Mouse (Mus musculus): ENCODE data around the gene Gm11938. TPM values are rescaled to one million over a fixed set of nuclear protein-coding genes. Genes with fewer than 3 reads are reported as not detected.

Gene Gm11938
- total RNA-seq, 1 experiment from 2014 or later, result not detected

- DNase-seq, result no peak
Observed at GRCm38 (mm10) chr11:99573164-99573563, 29.9 kb downstream of the Gm11938 start.

DNA sequence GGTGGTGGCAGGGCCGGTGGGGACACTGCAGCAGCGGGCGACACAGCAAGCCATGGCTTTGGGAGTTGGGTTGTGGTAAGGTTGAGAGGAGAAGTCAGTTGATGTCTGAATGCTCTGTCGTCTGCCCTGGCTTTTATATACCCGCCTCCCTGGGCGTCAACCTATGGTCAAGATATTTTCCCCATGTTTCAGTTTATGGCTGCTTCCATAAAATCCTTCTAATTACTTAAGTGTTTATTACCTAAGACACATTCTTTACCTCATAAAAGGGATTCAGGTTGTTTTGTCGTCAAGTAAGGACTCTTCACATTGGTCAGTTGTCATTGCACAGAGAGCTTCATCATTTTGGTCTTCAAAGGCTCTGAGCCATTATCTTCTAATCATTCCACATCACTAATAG, 36.6 kb downstream of the Gm11938 start, which contains the start of gene Krtap3-1:
TSS of gene Krtap3-1 (minus strand) at position 101 of the 400 bp plus-strand sequence.
- no peak for DNase-seq

GRCm38 (mm10) chr11:99562580-99562979, 40.5 kb downstream of the Gm11938 start:
- no peak for DNase-seq

DNA sequence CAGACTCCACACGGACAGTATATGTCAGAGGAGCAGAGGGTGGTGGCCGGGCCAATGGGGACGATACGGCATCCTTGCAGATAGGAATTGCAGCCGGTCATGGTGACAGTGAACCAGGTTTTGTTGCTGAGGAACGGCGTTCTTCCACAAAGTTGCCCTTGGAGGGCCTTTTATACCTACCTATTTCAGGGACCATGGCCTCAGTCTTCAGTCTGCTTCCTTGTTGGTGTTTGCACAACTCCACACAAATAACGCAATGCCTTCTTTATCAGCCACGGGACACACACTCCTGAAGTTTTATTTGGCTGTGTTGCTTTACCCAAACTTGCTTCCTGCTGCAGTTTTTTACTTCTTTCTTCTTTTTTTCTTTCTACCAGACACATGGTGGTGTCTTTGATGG, 43.7 kb downstream of the Gm11938 start, which contains the start of gene Gm11939:
TSS of gene Gm11939 (minus strand) at position 101 of the 400 bp plus-strand sequence.
- DNase-seq, result no peak

DNA sequence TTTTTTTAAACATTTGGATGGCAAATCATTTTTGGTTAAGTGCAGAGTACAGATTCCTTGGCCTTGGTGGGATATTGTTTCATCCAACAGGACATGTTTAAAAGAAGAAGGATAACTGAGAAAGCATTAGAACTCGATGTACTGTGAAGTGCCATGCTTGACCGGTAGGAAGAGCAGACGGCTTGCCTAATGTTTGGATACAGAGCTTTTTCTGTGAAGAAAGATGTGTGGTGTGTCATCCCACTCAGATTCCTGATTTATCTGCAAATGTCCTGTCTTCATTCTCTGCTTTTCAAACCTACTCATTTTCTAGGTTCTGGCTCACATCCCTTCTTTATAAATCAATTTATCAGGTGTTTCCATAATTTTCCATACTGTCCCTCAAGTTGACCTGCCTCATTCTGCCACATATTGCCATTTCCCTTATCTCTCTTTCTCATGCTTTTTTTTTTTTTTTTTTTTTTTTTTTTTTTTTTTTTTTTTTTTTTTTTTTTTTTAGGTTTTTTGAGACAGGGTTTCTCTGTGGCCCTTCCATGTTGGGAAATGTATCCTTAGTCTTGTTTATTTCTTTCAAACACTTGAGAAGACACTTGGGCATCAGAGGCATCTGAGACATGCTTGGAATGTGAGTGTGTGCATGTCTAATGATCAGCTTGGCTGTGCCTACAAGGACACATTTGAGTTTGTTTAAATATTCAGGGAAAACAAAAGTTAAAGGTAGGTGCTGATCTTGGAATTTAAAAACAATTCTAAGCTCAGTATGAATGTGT, 44.9 kb downstream of the Gm11938 start:
- DNase-seq, result no peak

- no peak for DNase-seq
Observed at GRCm38 (mm10) chr11:99556753-99557152, 46.4 kb downstream of the Gm11938 start, which contains the start of gene Krtap3-2. Gene Krtap3-2 (minus strand): TSS chr11:99556853.

DNA sequence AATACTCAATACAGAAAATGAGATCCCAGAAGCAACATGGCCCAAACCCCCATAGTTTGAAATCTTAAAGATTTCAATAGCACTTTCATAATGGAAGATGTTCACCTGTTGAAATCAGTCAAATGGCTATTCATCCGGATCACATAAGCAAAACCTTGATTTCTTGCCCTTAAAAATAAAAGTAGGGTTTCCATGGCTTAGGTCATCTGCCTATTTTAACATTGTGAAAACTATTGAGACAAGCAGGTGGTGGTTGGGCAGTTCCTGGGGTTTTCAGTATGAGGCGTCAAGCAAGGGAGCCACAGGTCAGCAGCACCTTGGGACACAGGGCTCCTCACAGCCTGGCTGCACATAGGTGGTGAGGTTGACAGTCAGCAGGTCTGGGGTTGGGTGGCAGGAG, 46.9 kb downstream of the Gm11938 start:
- DNase-seq, result no peak

Other genes starting within 250 kb of the Gm11938 start
- not detected in 2 replicates for gene Krt28, start 228.4 kb downstream of the Gm11938 start, total RNA-seq (2021)
- 4.3 and 5.6 TPM in 2 replicates for gene Krt10, start 213.9 kb downstream of the Gm11938 start, total RNA-seq (2021)
- gene Krt12, start 181.0 kb downstream of the Gm11938 start, total RNA-seq (2021), result not detected in 2 replicates
- 0.30 and 0.96 TPM in 2 replicates for gene Krt20, start 165.2 kb downstream of the Gm11938 start, total RNA-seq (2021)
- 0.30 and 6.4 TPM in 2 replicates for gene Krt23, start 110.2 kb downstream of the Gm11938 start, total RNA-seq (2021)
- gene Krt39, start 82.0 kb downstream of the Gm11938 start, total RNA-seq (2021), result not detected in 2 replicates
- gene Krt40, start 60.1 kb downstream of the Gm11938 start, total RNA-seq (2021), result not detected in 2 replicates
- gene Krtap3-3, start 52.4 kb downstream of the Gm11938 start, total RNA-seq (2021), result not detected in 2 replicates
- not detected in 2 replicates for gene Krtap3-2, start 46.5 kb downstream of the Gm11938 start, total RNA-seq (2021)
- not detected in 2 replicates for gene Gm11939, start 43.8 kb downstream of the Gm11938 start, total RNA-seq (2021)
- gene Krtap3-1, start 36.7 kb downstream of the Gm11938 start, total RNA-seq (2021), result not detected in 2 replicates
- not detected in 2 replicates for gene Krtap1-5, start 22.3 kb downstream of the Gm11938 start, total RNA-seq (2021)
- not detected in 2 replicates for gene Krtap1-4, start 19.7 kb downstream of the Gm11938 start, total RNA-seq (2021)
- not detected in 2 replicates for gene Krtap1-3, start 12.0 kb downstream of the Gm11938 start, total RNA-seq (2021)
- gene Krtap9-3, start 5.2 kb downstream of the Gm11938 start, total RNA-seq (2021), result not detected in 2 replicates
- not detected in 2 replicates for gene Gm11937, start 6.9 kb upstream of the Gm11938 start, total RNA-seq (2021)
- not detected in 2 replicates for gene Krtap2-4, start 11.5 kb upstream of the Gm11938 start, total RNA-seq (2021)
- gene Gm11562, start 17.1 kb upstream of the Gm11938 start, total RNA-seq (2021), result not detected in 2 replicates
- gene Krtap4-1, start 24.9 kb upstream of the Gm11938 start, total RNA-seq (2021), result not detected in 2 replicates
- not detected in 2 replicates for gene Krtap4-2, start 31.8 kb upstream of the Gm11938 start, total RNA-seq (2021)
- not detected in 2 replicates for gene Krtap4-7, start 40.8 kb upstream of the Gm11938 start, total RNA-seq (2021)
- gene Gm11555, start 46.9 kb upstream of the Gm11938 start, total RNA-seq (2021), result not detected in 2 replicates
- gene Gm11563, start 55.7 kb upstream of the Gm11938 start, total RNA-seq (2021), result not detected in 2 replicates
- gene Krtap4-6, start 62.7 kb upstream of the Gm11938 start, total RNA-seq (2021), result not detected in 2 replicates
- gene Gm14190, start 87.4 kb upstream of the Gm11938 start, total RNA-seq (2021), result not detected in 2 replicates
- gene Gm14180, start 131.0 kb upstream of the Gm11938 start, total RNA-seq (2021), result not detected in 2 replicates
- gene Gm11595, start 169.6 kb upstream of the Gm11938 start, total RNA-seq (2021), result not detected in 2 replicates
- not detected in 2 replicates for gene Krtap4-8, start 177.4 kb upstream of the Gm11938 start, total RNA-seq (2021)
- gene Krtap4-9, start 181.9 kb upstream of the Gm11938 start, total RNA-seq (2021), result not detected in 2 replicates
- gene Gm11596, start 190.2 kb upstream of the Gm11938 start, total RNA-seq (2021), result not detected in 2 replicates
- not detected in 2 replicates for gene Gm11569, start 195.6 kb upstream of the Gm11938 start, total RNA-seq (2021)
- gene Gm11554, start 201.1 kb upstream of the Gm11938 start, total RNA-seq (2021), result not detected in 2 replicates
- not detected in 2 replicates for gene Krtap4-13, start 206.6 kb upstream of the Gm11938 start, total RNA-seq (2021)
- not detected in 2 replicates for gene Gm11564, start 212.4 kb upstream of the Gm11938 start, total RNA-seq (2021)
- gene 2300003K06Rik, start 234.8 kb upstream of the Gm11938 start, total RNA-seq (2021), result not detected in 2 replicates
- gene Krtap4-16, start 248.3 kb upstream of the Gm11938 start, total RNA-seq (2021), result not detected in 2 replicates

All from adrenal gland, postnatal 14 days (tissue).